Mouse (Mus musculus) cerebellum, adult 9-10 months (tissue): Measurements from ENCODE around the gene Bcl10.
"Not testable (repeated sequence)": the region's sequence is repeated elsewhere in the genome, so short reads cannot be mapped to it uniquely, and the experiment has no call there.

Experiments
- DNase-seq: peaks from one replicate; pipeline ENCODE4 v3.0.0; 2022

Bcl10 gene

DNA sequence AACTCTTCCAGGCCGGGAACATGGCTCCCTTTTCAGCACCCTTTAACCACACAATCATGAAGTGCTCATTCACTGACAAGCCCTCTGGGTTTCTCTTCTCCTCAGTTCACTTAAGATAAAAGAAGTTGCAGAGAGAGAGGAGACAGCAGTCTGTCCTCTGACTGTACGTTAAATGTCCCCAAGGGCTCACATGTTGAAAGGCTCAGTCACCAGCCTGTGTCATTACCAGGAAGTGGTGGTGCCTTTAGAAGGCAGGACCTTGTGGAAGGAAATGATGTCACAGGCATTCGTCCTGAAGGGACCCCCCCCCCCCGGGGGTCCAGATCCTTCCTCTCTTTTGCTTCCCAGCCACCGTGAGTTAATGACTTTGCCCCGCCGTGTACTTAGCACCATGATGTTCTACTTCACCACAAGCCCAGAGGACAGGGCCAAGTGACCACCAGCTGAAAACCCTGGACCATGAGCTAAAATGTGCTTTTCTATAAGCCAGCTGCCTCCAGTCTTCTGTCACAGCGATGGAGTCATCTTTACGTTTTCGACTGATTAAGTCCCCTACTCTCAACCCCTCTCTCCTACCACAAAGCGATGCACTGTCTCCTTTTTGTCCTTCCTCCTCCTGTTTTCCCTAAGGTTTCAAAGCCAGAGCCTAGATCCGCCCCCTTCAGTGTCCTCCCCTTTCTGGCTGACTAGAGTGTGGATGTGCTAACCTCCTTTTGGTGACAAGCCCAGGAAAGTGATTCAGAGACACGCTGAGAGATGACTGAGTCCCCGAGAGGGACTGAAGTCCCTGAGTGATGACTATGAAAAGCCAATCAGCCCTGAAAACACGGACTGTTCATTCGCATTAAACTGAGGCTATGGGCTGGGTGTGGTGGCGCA, 28.9 kb downstream of the Bcl10 start:
- no peak for DNase-seq

DNA sequence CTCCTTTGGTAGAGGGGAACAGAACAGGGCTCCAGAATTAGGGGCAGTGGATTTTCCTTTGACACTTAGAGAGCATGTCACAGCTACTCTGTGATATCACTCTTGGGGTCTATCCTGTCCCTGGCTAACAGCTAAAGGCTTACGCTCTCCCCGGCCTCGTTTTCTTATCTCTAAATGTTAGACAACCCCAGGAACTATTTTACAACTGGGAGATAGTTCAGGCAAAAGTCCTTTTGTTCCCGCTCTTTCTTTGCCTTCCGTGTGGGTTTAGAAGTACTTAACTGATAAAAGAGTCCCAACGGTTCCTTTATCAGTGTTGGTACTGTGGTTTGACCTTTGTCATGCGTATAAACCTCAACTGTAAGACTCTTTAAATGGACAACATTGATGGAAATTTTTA, 30.3 kb downstream of the Bcl10 start:
- no peak for DNase-seq

DNA sequence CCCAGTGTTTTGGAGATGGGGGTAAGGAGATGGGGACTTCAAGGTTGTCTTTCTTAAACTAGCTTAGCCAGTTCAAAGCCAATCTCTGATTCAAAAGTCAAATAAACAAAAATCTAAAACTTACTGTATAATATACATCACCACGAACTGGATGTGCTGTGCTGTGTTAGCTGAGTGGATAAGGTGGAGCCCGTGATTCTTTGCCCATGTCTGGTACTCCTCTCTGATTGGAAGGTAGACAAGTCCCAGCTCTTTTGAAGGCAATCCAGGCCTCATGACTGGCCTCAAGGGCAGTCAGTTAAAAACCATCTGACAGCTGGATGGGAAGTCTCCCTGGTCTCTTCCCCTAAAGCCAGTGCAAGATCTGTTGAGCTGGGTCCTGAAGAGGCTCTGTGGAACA, 30.8 kb downstream of the Bcl10 start:
- no peak for DNase-seq

DNA sequence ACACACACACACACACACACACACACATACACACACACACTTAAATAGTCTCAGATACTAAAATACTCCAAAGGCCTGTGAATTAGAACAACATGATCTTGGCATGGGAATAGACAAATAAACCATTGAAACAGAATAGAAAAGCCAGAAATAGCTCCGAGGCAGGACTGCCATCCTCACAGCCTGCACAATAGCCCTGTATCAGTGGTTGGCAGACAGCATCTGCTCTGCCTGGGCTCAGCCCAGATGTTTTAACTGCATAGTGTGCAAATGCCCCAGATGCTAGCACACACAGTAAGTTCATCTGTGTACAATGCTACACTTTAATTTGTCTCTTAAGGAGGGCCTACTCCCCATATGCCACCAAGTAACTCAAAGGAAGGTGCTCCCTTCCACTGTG, 37.2 kb downstream of the Bcl10 start:
- no peak for DNase-seq

DNA sequence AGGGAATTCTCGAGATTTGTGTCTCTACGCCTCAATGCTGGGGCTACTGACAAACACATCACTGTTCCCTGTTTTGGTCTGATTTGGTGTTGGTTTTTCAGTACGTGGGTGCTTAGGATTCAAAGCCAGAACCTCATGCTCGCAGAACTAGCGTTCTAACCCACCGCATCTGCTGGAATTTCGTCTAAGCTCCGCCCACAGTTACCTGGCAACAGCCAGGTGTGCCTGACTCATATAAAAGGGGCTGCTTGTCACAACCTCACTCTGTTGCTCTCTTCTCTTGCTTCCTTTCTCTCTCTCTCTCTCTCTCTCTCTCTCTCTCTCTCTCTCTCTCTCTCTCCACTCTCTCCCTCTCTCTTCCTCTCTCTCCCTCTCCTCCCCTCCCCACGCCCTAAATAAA, 39.8 kb downstream of the Bcl10 start:
- DNase-seq = no peak

DNA sequence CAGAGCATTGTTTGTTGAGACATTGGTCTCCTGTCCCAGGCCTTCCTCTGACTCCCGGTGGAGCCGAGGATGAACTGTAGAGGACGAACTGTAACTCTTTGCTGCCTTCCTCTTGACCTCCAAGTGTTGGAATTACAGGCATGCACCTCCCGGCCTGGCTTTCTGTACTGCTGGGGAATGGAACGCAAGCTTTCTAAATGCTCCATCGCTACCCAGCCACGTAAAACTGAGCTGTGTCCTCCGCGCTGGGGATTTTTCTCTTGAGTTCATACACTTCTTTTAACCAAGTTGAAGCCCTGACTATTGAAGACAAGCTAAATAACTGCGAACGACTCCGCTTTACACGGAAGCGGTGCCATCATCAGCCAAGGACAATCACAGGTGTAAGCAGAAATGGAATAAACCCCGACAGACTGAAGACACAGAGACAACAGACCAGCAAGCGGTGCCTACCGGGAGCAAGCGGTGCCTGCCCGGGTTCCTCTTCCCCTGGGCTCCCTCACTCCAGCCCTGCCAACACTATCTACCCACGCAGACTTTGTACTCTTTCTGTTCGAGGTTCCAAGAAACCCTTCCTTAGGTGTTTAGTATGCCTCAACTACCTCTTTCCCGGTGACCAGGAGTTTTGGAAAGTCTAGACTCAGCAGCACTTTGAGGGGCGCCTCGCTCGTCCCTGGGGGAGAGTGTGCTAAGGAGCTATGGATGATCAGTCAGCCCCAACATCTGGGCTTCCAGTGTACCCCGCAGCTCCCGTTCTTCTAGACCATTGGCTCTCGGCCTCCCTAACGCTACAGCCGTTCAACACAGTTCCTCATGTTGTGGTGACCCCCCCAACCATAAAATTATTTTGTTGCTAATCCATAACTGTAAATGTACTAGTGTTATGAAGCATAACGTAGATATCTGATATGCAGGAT, 40.8 kb downstream of the Bcl10 start:
- DNase-seq = no peak

DNA sequence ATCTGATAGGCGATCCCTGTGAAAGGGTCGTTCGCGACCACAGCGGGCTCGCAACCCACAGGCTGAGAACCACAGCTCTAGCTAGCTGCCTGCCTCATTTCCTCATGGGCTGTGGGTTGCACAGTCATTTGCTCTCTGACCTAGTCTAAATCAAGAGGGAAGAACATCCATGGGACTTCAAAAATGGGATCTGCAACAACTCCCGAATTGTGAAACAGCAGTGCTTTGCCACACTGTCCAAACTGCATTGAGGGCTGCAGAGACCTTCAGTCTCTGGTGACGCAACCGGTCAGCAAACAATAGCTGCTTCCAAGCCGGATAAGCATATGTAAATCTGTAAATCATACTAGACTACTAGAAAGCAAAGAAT, 41.4 kb downstream of the Bcl10 start:
- no peak for DNase-seq

DNA sequence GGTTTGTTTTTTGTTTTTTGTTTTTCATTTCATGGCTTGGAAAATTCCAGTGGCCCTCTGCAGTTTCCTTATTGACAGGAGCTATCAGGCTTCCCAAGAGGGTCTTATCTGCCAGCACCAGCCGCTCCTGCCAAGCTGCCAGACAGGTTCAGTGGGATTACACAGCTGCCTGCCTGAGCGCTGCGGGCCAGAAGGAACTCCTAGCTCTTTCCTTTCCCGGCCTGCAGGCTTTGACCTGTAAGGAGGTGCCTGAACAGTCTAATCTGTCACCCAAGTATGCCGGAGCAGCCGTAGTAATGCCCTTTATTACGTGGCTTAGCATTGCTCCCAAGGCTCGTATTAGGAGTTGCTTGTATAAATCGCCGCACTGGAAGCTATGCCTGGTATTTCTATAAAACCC, 41.9 kb downstream of the Bcl10 start:
- no peak for DNase-seq

DNA sequence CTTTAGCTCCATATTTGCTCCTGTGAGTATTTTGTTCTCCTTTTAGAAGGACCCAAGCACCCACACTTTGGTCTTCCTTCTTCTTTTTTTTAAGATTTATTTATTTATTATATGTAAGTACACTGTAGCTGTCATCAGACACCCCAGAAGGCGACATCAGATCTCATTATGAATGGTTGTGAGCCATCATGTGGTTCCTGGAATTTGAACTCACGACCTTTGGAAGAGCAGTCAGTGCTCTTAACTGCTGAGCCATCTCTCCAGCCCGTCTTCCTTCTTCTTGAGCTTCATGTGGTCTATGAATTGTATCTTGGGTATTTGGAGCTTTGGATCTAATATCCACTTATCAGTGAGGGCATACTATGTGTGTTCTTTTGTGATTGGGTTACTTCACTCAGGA, 43.0 kb downstream of the Bcl10 start:
- not testable (repeated sequence) for DNase-seq

DNA sequence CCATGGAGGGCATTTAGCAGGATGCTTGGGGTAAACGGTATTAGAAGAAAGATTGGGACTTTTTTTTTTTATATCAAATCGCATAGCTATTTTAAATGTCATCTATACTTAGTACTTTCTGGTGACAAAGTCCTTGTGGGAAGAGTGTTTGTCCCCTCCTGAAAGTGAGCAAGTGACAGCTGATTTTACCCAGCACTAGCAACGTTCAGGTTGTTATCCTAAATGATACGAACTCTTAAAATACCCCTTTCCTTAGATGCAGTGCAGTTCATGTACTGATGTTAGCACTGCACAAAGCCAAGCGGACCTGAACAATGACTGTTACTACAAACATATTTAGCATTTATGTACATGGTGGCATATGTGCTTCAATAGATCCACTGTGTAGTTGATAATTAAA, 44.2 kb downstream of the Bcl10 start:
- no peak for DNase-seq

DNA sequence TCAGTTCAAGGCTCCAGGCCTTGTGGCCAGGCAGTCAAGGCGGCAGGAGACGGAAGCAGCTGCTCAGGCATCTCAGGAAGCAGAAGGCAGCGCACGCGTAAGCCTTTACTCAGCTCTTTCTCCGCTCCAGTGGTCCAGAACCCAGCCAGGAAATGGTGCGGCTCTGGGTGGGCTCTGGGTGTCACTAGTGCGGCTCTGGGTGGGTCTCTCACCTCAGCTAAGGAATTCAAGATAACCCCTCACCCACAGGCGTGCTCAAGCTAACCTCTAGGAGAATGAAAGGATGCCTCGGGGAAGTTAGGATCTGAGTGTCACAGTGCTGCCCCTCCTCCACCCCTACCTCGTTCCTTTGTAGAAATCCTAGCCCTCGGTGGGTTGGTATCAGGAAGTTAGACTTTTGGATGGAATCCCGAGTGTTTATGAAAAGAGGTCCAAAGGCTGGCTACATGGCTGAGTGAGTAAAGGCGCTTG, 46.5 kb downstream of the Bcl10 start:
- no peak for DNase-seq

DNA sequence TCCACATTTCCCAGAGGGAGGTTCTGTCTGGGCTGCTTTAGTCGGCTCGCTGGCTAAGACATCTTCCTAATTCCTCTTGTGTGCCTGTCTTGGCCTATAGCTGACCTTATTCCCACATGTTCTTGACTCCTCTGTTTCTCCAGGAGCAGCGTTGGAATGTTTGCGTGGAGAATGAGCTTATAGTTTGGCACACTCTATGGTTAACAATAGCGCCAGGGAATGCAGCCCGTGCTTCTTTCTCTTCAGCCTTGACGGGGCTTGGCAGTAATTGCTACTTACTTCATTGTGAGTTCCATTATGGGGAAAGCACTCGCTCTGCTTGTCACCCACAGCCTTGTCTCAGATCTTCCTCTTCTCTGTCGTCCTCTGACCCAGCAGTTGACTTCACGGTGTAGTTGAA, 48.9 kb downstream of the Bcl10 start:
- no peak for DNase-seq

DNA sequence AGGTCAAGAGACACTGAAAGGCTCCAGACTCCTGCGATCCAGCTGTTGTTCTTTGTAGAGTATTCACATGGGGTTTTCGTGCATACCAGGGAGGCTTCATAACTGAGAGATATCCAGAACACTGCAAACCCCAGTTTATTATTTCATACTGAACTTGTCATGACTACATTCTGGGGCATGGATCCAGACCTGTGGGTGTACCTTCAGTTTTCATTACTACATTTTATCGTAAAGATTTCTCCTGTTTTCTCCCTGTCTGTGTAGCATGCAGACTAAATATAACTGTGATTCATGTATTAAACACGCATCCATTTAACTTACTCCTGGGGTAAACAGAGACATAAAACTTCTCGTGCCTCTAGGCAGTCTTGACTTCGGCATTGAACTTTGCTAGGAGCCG, 52.4 kb downstream of the Bcl10 start:
- DNase-seq = no peak
